Mouse (Mus musculus) CH12.LX (cell line): Measurements from ENCODE around the gene Sdsl.
A peak's percentile ranks its signal among the peaks of the same experiment; 100 is the strongest.

Experiments
- BHLHE40 ChIP-seq: IDR thresholded peaks from 2 replicates; pipeline ENCODE4 v1.6.1; 2011; ENCODE audit warnings: mild to moderate bottlenecking, low read depth, low read length, improper control_type of control experiment
- CHD2 ChIP-seq: IDR thresholded peaks from 2 replicates; pipeline ENCODE4 v1.6.1; 2011; ENCODE audit warnings: low read length, improper control_type of control experiment
- CTCF ChIP-seq, 2 experiments: IDR thresholded peaks in 1 of 2; conservative IDR thresholded peaks in 1 of 2; 2 replicates each; pipeline ENCODE4 v1.5.1; 2011 to 2012; ENCODE audit warnings: low read depth in 2 of 2, low read length in 2 of 2, improper control_type of control experiment in 1 of 2, inconsistent platforms in 1 of 2, mild to moderate bottlenecking in 1 of 2, moderate library complexity in 1 of 2
- GABPA ChIP-seq: IDR thresholded peaks from 2 replicates; pipeline ENCODE4 v1.6.1; 2012; ENCODE audit warnings: low read depth, low read length, improper control_type of control experiment, inconsistent platforms; ENCODE audit not compliant: insufficient replicate concordance
- JUN ChIP-seq: IDR thresholded peaks from 2 replicates; pipeline ENCODE4 v1.6.1; 2011; ENCODE audit warnings: low read depth, mild to moderate bottlenecking, low read length, improper control_type of control experiment, moderate library complexity; ENCODE audit not compliant: insufficient read depth
- JUND ChIP-seq: conservative IDR thresholded peaks from 2 replicates; pipeline ENCODE4 v1.6.1; 2011; ENCODE audit warnings: low read depth, low read length, improper control_type of control experiment
- MAFK ChIP-seq: IDR thresholded peaks from 2 replicates; pipeline ENCODE4 v1.6.1; 2011; ENCODE audit warnings: low read length, improper control_type of control experiment; ENCODE audit not compliant: insufficient replicate concordance
- MAX ChIP-seq: IDR thresholded peaks from 2 replicates; pipeline ENCODE4 v1.6.1; 2011; ENCODE audit warnings: low read length, improper control_type of control experiment
- POLR2A ChIP-seq: IDR thresholded peaks from 2 replicates; pipeline ENCODE4 v1.6.1; 2011; ENCODE audit warnings: low read depth, mild to moderate bottlenecking, improper control_type of control experiment, low read length
- TBP ChIP-seq: conservative IDR thresholded peaks from 2 replicates; pipeline ENCODE4 v1.6.1; 2011; ENCODE audit warnings: low read depth, low read length, improper control_type of control experiment

DNA sequence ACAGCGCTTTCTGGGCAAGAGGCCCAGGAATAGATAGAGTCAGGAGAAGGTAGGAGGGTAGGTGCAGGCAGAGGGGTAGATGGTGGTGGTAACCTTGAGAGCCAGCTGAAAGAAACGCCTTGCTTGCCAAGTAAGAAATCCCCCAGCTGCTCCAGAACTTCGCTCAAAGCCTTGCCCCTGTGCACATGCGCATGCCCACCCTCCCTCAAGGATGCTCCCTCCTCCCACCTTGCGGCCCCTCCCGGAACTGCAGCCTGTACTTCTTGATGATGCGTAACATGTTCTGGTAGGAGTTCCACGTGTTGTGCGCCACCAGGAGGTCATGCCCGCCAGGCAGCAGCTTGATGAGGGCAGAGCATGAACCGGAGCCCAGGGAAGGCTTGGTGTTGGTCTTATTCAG lies 19.8 kb upstream of the Sdsl start:
- TF ChIP-seq CTCF (conservative IDR thresholded peaks at IDR 0.05 in 1 of 2, IDR thresholded peaks at IDR 0.05 in 1 of 2; ENCODE audit: low read depth in 2 of 2, low read length in 2 of 2) (peak in 1 of 2 experiments; percentile 30; a peak in 1 of 4 replicates), POLR2A (no peak), GABPA (no peak), BHLHE40 (no peak), JUND (no peak), TBP (no peak), JUN (no peak), CHD2 (no peak), MAFK (no peak), MAX (no peak)
